Mouse (Mus musculus): Measurements from ENCODE around the gene Ankrd33b.

DNA sequence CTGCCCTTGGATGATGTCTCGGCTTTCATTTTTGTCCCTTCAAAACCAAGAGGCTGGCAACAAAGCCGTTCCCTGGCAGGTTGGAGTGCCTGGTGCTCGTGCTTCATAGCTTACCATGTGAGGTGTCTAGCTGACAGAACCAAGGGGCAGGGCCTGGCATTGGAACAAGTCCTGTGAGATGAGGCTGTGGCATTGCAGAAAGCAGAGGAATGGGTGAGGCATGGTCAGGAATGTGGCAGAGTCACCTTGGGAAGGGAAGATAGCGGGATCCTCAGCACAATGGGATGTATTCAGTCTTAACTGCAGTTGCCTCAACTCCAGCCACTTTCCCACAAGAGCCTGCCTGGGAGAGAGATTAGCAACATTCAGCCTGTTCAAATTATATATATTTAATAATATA is 24.6 kb upstream of the Ankrd33b start:
- no peak for TF ChIP-seq CTCF (IDR thresholded peaks at IDR 0.05; ENCODE audit: extremely low read depth, insufficient read depth, low read length)
- TF ChIP-seq POLR2A (IDR thresholded peaks at IDR 0.05; ENCODE audit: extremely low read depth, insufficient read depth, low read length): no peak
